Mouse (Mus musculus) midbrain, embryonic 10.5 days (tissue): Measurements from ENCODE around the gene Srgap1. TPM values are rescaled to one million over a fixed set of nuclear protein-coding genes. Genes with fewer than 3 reads are reported as not detected.
A peak's percentile ranks its signal among the peaks of the same experiment; 100 is the strongest.
"Not testable (repeated sequence)": the region's sequence is repeated elsewhere in the genome, so short reads cannot be mapped to it uniquely, and the experiment has no call there.

Source experiments
- DNase-seq: peaks from one replicate; pipeline ENCODE4 v3.0.0-alpha.2; 2017; ENCODE audit warnings: low spot score
- H3K27ac ChIP-seq: fragments of 300-500 bp; sonication (generic); replicated peaks from 2 replicates; pipeline ENCODE4 v1.5.1; 2016; ENCODE audit warnings: mild to moderate bottlenecking
- H3K27me3 ChIP-seq: fragments of 300-500 bp; sonication (generic); 2 replicates; pipeline ENCODE4 v1.6.1; 2016; ENCODE audit warnings: low read depth, mild to moderate bottlenecking; ENCODE audit not compliant: poor library complexity, severe bottlenecking
- H3K36me3 ChIP-seq: fragments of 300-500 bp; sonication (generic); 2 replicates; pipeline ENCODE4 v1.6.1; 2016; ENCODE audit warnings: mild to moderate bottlenecking, moderate library complexity
- H3K4me1 ChIP-seq: fragments of 300-500 bp; sonication (generic); 2 replicates; pipeline ENCODE4 v1.6.1; 2016
- H3K4me3 ChIP-seq: fragments of 300-500 bp; sonication (generic); 2 replicates; pipeline ENCODE4 v1.5.1; 2016; ENCODE audit warnings: mild to moderate bottlenecking, moderate library complexity
- H3K9me3 ChIP-seq: fragments of 300-500 bp; sonication (generic); replicated peaks from 2 replicates; pipeline ENCODE4 v1.6.1; 2016; ENCODE audit warnings: mild to moderate bottlenecking
- WGBS: fragments of 180-500 bp; shearing (Covaris S2); methylation state at CpG from one replicate; pipeline ENCODE4 v1.1.7; 2016; 5-methylcytosine and 5-hydroxymethylcytosine counted together
- polyA plus RNA-seq: library from polyadenylated mRNA; unstranded; fragments of >200 nt; fragmentation: Nextera tagmentation; extraction: Ambion mirVana; gene quantifications from 2 replicates; pipeline ENCODE4 v1.2.1, GENCODE M21; 2016

The Srgap1 gene
- polyA plus RNA-seq, 1 experiment from 2014 or later: 11.5 TPM

DNA sequence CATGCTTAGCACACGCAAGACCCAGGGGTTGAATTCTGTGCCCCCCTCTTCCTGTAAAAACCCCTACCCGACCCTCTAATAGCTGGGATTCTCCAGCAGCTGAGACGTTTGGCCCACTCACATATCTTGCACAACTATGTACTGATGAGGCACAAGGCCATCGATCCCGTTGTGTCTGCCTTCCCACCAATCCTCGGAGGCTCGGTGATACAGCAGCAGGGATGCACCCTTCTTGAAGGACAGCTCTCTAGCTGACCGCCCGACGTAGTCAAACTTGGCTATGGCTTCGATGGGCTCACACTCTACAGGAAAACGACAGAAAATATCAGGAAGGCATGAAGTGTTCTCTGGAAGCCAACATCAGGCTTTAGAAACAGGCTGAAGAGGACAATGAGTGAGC, 252.6 kb downstream of the Srgap1 start:
- H3K4me3 ChIP-seq: no peak overlapping the region
- H3K9me3 ChIP-seq: no peaks in the 10 kb centered on the region
- peaks cover 18% of the 10 kb centered on the region for H3K4me1 ChIP-seq
- no peaks in the 10 kb centered on the region for H3K27me3 ChIP-seq
- H3K36me3 ChIP-seq: peaks cover 59% of the 10 kb centered on the region
- no peak overlapping the region for H3K27ac ChIP-seq
- 94% methylated on average over 12 of the region's 12 CpGs for WGBS
- DNase-seq: no peak

DNA sequence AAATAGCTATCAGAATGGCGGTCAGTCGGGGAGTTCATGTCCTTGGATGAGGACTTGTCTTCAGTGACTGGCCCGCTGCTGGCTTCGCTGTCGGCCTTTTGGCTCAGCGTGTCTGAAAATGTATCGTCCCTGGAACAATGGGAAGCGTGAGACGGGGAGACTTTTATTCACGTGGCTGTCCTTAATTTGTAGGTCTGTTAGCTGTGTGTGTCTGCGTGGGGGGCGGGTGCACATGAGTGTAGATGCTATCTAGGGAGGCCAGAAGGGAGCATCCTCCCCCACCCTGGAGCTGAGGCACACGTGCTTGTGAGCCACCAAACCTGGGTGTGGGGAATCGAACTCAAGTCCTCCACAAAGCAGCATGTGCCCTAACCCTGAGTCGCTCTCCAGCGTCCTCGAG, 254.5 kb downstream of the Srgap1 start:
- Histone ChIP-seq H3K27ac (peak overlapping the region; percentile 13; the same call in 1 of the 2 replicates), H3K4me1 (peaks cover 19% of the 10 kb centered on the region), H3K36me3 (peaks cover 54% of the 10 kb centered on the region), H3K27me3 (no peaks in the 10 kb centered on the region), H3K4me3 (no peak overlapping the region), H3K9me3 (no peaks in the 10 kb centered on the region)
- 92% methylated on average over 17 of the region's 17 CpGs for WGBS
- no peak for DNase-seq

DNA sequence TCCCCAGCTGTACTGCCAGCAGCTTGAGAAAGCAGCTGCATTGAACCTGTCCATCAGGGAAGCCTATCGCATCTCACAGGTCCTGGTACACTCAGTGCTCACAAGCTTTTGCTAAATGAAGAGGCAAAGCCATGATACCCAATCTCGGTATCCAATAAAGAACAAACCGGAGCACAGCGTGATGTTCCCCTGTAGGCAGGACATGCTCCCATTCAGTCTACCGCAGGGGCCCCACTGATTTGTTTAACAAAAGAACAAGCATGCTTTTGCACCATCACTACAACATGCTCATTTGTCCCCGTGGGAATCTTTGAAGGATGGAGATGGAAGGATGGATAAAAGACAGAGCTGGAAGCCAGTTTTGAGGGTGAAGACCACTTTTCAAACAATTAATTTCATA, 257.0 kb downstream of the Srgap1 start:
- Histone ChIP-seq H3K4me1 (peaks cover 19% of the 10 kb centered on the region), H3K9me3 (no peaks in the 10 kb centered on the region), H3K36me3 (peaks cover 61% of the 10 kb centered on the region), H3K27me3 (no peaks in the 10 kb centered on the region), H3K27ac (peak overlapping the region; percentile 52; the same call in 1 of the 2 replicates), H3K4me3 (no peak overlapping the region)
- no peak for DNase-seq
- WGBS: 37% methylated on average over 6 of the region's 6 CpGs

DNA sequence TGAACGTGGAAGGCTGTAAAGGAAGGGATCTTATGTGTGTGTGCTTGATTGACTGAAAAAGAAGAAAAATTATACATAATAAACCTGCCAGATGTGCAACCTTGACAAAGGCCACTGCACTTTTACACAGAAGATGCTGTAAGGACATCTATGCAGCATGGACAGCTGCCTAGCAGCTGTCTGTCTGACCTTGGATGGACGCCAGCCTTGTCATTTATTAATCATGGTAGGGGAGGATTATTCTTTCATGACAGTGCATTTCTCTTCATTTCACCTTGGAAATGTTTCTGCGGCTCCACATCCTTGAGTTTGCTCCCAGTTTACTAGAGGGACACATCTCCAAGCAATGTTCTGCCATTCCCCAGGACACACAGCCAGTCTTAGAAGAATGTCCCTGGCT, 258.6 kb downstream of the Srgap1 start:
- peaks cover 65% of the 10 kb centered on the region for H3K36me3 ChIP-seq
- no peak for DNase-seq
- no peak overlapping the region for H3K27ac ChIP-seq
- H3K9me3 ChIP-seq: peaks cover 4% of the 10 kb centered on the region; the same call in 1 of the 2 replicates
- peaks cover 19% of the 10 kb centered on the region for H3K4me1 ChIP-seq
- no peak overlapping the region for H3K4me3 ChIP-seq
- H3K27me3 ChIP-seq: no peaks in the 10 kb centered on the region
- WGBS: 95% methylated on average over 3 of the region's 3 CpGs

DNA sequence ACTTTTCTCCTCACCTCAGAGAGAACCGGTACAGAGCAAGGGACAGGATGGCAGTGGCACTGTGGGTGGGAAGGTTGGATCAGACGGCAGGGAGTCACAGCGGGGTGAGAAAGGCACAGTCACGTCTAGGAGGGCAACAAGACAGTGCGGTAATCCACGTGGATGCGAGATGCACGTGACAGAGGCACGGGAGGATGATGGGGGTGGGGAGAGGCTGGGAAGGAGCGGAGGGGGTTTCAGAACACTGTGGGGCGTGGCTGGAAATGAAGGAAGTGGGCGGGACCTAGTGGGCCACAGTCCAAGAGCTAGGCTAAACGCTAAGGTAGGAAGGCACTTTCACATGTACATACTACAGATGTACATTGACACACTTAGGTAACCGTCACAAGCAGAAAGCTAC, 266.0 kb downstream of the Srgap1 start:
- Histone ChIP-seq H3K4me1 (0 out of 2 replicates have a peak, but pooled peaks cover 6% of the 10 kb centered on the region), H3K9me3 (peaks cover 4% of the 10 kb centered on the region; the same call in 1 of the 2 replicates), H3K36me3 (peaks cover 43% of the 10 kb centered on the region), H3K27me3 (no peaks in the 10 kb centered on the region), H3K4me3 (no peak overlapping the region), H3K27ac (no peak overlapping the region)
- no peak for DNase-seq
- WGBS: 65% methylated on average over 14 of the region's 14 CpGs

DNA sequence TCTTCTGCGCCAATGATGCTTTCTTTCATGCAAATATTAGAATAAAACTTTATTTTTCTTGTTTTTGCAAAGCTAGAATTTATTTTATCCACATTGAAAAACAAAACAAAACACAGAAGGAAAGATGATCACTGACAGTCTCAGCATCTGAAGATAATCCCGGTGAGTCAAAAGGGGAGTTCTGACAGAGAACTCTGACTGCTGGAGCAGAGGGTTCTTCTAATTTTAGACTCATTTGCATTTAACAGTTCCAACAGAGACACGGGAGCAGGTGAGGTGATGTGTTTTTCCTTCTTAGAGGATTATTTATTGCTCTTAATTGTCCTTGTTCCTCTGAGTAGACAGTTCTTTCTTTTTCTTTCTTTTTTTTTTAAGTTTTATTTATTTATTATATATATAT, 271.1 kb downstream of the Srgap1 start:
- Histone ChIP-seq H3K27ac (no peak overlapping the region), H3K36me3 (no peaks in the 10 kb centered on the region), H3K27me3 (no peaks in the 10 kb centered on the region), H3K9me3 (no peaks in the 10 kb centered on the region), H3K4me3 (no peak overlapping the region), H3K4me1 (peaks cover 12% of the 10 kb centered on the region; the same call in 1 of the 2 replicates)
- WGBS: 63% methylated on average over 3 of the region's 3 CpGs
- DNase-seq: no peak

DNA sequence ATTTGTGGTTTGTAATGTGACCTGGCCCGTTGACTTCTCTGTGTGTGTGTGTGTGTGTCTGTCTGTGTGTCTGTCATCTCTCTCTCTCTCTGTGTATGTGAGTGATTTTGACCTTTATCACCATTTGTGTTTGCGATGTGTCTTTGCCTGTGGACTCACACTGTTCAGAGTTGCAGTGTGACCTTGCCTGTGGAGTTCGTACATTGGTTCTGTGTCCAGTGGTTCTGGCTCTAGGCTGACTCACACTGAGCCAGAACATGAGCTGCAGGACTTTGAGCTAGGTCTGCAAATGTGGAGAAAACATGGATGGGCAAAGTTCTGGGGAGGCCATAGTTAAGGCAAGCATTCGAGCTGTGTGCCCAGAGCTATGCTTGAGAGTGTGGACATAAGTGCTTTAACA, 273.3 kb downstream of the Srgap1 start:
- WGBS: 82% methylated on average over 4 of the region's 4 CpGs
- H3K9me3 ChIP-seq: no peaks in the 10 kb centered on the region

DNA sequence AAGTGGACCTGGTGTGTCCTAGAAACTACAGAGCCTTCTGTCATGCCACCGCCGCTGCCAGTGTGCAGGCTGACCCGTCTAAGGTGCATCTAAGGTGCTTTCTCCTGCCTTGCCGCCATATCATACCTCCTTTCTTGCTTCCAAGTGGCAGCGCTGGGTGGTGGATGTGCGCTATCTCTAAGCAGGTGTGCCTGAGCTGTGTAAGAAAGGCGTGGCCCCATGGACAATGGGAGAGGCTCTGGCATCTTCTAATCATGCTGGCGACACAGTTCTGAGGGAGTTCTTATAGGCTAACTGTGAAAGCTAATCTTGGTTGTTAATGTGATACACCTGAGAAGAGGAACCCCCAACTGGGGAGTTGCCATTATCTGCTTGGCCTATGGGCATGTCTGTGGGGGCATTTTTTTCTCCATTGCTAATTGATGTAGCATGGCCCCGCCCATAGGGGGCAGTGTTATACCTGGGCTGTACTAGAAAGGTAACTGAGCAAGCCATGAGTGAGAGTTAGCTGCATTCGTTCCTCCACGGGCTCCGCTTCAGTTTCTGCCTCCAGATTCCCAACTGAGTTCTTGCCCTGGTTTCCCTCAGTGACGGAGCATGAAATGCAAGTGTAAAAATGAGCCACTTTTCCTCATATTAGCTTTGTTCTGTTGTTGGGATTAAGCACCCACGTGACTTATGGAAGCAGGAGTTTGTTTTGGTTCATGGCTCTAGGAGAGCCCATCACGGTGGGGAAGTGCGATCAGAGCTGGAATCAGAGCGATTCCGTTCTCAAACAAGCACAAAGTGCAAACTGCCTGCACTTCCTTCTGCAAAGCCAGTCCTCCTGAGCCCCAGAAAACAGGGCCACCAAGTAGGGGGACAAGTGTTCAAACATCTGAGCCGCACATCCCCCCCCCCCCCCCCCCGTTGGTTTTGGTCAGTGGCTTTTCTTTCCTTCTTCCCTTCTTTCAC, 276.2 kb downstream of the Srgap1 start:
- Histone ChIP-seq H3K36me3 (no peaks in the 10 kb centered on the region), H3K27me3 (no peaks in the 10 kb centered on the region), H3K9me3 (no peaks in the 10 kb centered on the region), H3K4me3 (peak overlapping the region; percentile 20; the same call in 1 of the 2 replicates), H3K4me1 (peaks cover 8% of the 10 kb centered on the region; the same call in 1 of the 2 replicates), H3K27ac (no peak overlapping the region)
- peak; percentile 44 for DNase-seq
- 48% methylated on average over 20 of the region's 20 CpGs for WGBS

More for the DNA sequence above, 273.3 kb downstream of the Srgap1 start:
- H3K27me3 ChIP-seq: no peaks in the 10 kb centered on the region
- no peak overlapping the region for H3K4me3 ChIP-seq
- H3K27ac ChIP-seq: no peak overlapping the region
- no peak for DNase-seq
- no peaks in the 10 kb centered on the region for H3K36me3 ChIP-seq
- peaks cover 13% of the 10 kb centered on the region; the same call in 1 of the 2 replicates for H3K4me1 ChIP-seq

DNA sequence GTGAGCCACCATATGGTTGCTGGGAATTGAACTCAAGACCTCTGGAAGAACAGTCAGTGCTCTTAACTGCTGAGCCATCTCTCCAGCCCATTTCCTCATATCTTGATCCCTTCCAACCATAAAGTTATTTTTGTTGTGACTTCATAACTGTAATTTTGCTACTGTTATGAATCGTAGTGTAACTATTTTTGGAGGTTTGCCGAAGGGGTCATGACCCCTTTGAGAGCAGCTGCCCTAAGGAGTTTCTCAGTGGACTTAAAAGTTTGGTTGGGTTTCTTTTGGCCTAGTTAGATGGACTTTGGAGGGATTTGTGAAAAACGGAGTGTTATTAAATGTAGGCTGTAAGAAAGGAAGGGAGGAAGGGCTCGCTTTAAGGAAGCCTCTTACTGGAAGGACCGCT, 277.4 kb downstream of the Srgap1 start:
- H3K9me3 ChIP-seq: no peaks in the 10 kb centered on the region
- H3K36me3 ChIP-seq: no peaks in the 10 kb centered on the region
- H3K27me3 ChIP-seq: no peaks in the 10 kb centered on the region
- 90% methylated on average over 5 of the region's 5 CpGs for WGBS
- no peak overlapping the region for H3K27ac ChIP-seq
- peaks cover 16% of the 10 kb centered on the region for H3K4me1 ChIP-seq
- no peak for DNase-seq
- H3K4me3 ChIP-seq: no peak overlapping the region

DNA sequence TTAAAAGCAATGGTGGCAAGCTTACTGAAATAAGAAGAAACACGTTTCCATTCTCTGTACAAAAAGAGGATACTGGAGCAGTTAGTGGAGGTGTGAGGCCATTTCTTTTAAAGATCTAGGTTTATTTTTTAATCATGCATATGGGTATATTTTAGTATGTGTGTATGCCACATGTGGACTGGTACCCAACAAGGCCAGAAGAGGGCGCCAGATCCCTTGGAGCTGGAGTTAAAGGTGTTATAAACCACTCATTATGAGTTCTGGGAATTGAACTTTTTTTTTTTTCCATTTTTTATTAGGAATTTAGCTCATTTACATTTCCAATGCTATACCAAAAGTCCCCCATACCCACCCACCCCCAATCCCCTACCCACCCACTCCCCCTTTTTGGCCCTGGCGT, 279.8 kb downstream of the Srgap1 start:
- 83% methylated on average over 3 of the region's 3 CpGs for WGBS
- not testable (repeated sequence) for H3K4me3 ChIP-seq, H3K27me3 ChIP-seq, H3K36me3 ChIP-seq, H3K9me3 ChIP-seq, DNase-seq, H3K27ac ChIP-seq
- peaks cover 19% of the 10 kb centered on the region for H3K4me1 ChIP-seq

DNA sequence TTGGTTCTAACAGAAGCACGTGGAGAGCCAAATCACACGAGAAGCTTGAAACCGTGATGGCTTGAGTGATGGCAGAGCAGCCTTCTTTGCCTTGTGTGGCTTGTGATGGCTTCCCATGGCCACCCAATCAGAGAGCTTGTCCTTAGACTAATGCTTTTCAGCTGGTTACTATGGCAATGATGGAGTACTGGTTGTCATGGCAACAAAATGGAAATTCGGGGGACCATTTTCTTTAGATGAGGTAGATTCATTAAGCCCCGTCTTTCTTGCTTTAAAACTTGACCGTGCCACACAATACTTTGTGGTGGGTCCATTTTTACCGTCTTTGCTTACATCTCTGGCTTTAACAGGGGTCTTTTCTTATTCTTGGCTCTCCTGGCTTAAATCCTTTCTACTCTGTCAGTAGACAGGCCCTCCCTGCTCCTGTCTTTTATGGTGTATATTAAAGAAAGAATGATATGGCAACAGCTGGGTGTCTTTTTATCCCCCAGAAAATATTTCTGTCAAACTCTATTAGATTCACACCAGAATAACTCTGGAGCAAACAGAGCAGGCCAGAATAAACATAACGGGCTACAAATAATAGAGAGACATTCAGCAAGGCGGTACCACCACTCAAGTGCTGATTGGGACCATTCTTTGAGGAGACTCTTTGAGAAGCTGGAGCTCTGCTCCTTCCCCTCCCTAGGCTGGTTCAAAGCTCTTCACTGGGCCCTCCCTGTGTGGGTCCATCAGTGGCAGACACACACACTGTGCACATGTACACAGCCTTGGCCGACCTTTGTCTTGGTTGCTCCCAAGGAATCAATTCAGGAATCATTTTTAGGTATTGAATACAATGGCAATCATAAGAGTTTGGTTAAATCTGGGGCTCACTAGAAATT, 281.7 kb downstream of the Srgap1 start:
- Histone ChIP-seq H3K4me3 (no peak overlapping the region), H3K27ac (peak overlapping the region; percentile 55), H3K36me3 (no peaks in the 10 kb centered on the region), H3K9me3 (no peaks in the 10 kb centered on the region), H3K27me3 (no peaks in the 10 kb centered on the region), H3K4me1 (peaks cover 15% of the 10 kb centered on the region)
- DNase-seq: peak; percentile 38
- WGBS: 65% methylated on average over 10 of the region's 10 CpGs

DNA sequence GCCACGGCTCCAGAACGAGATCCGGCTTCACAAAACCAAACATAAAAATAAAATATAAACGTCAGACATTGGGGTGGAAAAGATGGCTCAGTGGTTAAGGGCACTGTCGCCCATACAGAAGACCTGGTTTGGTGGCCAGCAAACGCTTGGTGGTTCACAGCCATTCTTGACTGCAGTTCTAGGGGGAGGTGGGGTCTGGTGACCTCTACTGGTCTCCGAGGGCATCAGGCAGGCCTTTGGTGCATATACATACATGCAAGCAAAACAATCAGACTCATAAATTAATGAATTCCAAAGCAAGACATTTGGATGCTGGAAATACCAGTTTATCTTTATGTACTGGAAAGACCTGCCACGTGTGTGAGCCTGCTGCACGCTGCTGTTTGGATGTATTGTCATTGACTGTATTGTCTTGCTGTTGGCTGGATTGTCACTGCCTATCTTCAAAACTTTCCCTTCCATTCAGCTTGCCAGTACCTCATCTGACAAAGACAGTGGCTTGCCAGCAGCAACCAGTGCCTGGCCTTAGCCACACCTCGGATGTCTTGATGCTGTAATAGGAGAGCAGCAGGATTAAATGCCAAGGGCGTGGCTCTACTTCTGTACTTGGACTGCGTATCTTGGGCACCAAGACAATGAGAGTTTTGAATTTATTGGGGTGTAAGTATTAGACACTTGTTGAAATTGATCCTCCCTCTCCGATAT, 282.5 kb downstream of the Srgap1 start:
- no peak for DNase-seq
- no peaks in the 10 kb centered on the region for H3K9me3 ChIP-seq
- 0 out of 2 replicates have a peak overlapping the region, but pooled peaks have one; percentile 13 for H3K27ac ChIP-seq
- H3K36me3 ChIP-seq: no peaks in the 10 kb centered on the region
- no peaks in the 10 kb centered on the region for H3K27me3 ChIP-seq
- 89% methylated on average over 13 of the region's 13 CpGs for WGBS
- H3K4me1 ChIP-seq: peaks cover 15% of the 10 kb centered on the region
- H3K4me3 ChIP-seq: no peak overlapping the region
